Mouse (Mus musculus): ENCODE results near the gene Tsc22d4. TPM values are rescaled to one million over a fixed set of nuclear protein-coding genes. Genes with fewer than 3 reads are reported as not detected.

Tsc22d4 gene
- 440 and 451 TPM in 2 replicates for polyA plus RNA-seq (2012)

GRCm38 (mm10) chr5:137745214-137746171, at the start of gene Tsc22d4:
Gene Tsc22d4, plus strand, starts transcription at chr5:137745730.
- no peak for TF ChIP-seq GATA1 (IDR thresholded peaks at IDR 0.05; ENCODE audit: low read length)

DNA sequence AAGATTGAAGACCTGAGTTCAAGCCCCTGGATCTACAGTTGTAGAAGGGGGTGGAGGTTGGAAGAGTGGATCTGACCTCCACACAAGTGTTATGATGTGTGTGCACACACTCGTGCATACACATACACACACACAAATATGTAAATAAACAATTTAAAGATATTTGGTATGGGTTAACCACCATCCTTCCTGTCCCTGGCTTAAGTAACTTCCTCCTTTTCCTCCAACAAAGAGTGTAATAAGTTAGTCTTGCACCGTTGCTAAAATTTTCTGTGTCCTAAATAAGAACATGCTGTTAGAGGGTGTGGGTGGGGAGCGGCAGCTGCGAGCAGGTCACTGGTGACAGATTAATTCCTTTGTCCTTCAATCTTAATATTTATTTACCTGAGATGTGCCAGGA, 49.6 kb upstream of the Tsc22d4 start:
- TF ChIP-seq GATA1 (IDR thresholded peaks at IDR 0.05; ENCODE audit: low read length), result no peak

GRCm38 (mm10) chr5:137699080-137699479, 46.5 kb upstream of the Tsc22d4 start:
- TF ChIP-seq GATA1 (IDR thresholded peaks at IDR 0.05; ENCODE audit: low read length), result no peak

DNA sequence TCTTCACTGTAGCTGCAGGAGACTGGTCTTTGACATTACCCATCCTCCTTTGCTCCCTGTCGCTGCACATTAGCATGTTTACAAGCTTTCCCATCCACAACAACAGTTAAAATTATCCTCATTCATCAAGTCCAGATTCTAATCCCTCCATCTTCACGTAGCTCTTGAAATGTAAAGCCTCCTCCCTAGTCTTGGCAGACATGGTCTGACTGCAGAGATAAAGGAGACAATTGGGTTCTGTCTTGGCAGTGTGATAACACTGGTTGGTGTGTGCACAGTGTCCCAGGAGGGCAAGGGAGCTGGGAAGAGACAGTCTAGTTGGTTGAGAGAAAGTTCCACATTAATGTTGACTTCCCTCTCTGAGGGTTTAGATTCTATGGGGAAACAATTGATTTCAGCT, 45.7 kb upstream of the Tsc22d4 start:
- peak; percentile 29 for TF ChIP-seq GATA1 (IDR thresholded peaks at IDR 0.05; ENCODE audit: low read length)

DNA sequence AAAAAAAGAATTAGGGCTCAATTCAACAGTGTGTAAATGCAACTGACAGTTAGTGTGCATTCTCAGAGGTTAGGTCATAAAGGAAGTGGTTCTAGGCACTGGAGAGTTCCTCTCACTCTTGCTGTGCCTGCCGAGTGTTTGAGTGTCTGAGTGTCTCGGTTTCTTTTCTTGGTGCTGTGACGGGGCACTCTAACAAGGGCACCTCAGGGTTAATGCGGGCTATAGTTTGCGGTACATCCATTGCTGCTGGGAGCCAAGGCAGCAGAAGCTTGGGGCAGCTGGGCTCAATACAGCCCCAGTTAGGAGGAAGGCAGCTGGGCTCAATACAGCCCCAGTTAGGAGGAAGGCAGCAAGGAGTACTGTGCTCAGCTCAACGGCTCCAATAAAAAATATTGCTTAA, 40.3 kb upstream of the Tsc22d4 start:
- TF ChIP-seq GATA1 (IDR thresholded peaks at IDR 0.05; ENCODE audit: low read length), result no peak

- TF ChIP-seq GATA1 (IDR thresholded peaks at IDR 0.05; ENCODE audit: low read length), result no peak
These were observed 38.5 kb upstream of the Tsc22d4 start for GRCm38 (mm10) chr5:137706913-137707633.

DNA sequence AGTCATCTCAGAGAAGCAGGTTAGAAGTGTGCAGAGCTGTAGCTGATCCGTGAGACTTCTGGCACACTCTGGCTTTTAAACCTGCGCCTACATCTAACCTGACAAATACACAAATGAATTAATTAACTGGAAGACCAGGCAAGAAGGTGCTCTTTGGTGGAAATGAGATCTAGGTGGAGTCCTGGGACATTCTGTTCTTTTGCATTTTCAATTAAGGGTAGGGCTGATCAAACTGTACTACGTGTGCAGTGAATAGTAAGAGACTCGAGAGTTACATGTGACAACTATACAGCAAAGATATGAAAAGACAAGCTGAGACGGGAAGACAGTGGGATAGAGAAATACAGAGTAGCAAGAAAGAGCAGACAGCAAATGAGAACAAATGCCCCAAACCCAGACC, 32.1 kb upstream of the Tsc22d4 start:
- no peak for TF ChIP-seq GATA1 (IDR thresholded peaks at IDR 0.05; ENCODE audit: low read length)

- TF ChIP-seq GATA1 (IDR thresholded peaks at IDR 0.05; ENCODE audit: low read length), result no peak
These were observed 29.8 kb upstream of the Tsc22d4 start for GRCm38 (mm10) chr5:137715685-137716084.

DNA sequence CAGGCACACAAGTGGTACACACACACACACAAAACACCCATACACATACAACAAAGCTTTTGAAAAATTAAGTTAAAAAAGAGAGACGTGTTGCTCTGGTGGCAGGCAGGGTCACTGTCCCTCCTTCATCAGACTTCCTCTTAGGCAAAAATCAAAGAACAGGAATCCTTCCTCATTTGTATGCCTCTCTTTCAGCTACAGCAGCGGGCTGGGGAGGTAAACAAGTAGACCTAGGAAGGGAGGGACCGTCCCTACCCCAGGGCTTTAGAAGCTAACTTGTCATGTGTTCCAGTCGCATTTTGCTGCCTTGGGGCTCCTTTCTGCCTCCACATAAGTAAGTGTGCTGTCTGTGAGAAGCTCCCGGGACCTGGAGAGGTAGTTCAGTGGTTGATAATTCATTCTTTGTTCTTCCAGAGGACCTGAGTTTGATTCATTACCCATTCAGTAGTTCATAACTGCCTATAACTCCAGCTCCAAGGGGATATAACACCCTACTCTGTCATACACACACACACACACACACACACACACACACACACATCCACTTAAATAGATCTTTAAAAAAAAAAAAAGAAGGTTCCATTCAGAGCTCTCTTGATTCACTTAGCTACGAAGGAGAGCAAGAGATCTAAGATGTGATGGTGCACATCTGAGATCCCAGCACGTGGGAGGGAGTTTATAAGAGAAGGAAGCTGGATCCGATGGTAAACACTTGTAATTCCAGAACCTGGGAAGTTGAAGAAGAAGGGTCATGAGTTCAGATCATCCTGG, 27.3 kb upstream of the Tsc22d4 start:
- no peak for TF ChIP-seq GATA1 (IDR thresholded peaks at IDR 0.05; ENCODE audit: low read length)

- TF ChIP-seq GATA1 (IDR thresholded peaks at IDR 0.05; ENCODE audit: low read length), result no peak
These were observed 26.4 kb upstream of the Tsc22d4 start for GRCm38 (mm10) chr5:137719088-137719487.

DNA sequence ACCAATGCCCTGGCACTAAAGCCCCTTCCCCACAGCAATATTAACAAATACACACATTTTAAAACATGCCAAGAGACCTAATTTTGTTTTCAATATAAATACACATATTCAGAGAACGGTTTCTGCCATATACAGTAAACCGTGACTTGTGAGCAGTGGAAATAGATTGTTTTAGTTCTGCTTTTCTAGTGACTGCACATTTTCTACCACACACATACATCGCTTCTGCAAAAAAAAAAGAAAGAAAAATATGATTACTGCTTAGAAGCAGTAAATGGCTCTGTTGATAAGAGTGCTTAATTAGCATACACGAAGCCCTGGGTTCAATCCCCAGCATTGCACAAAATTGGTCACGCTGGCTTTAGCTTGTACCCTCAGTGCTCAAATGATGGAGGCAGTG, 21.7 kb upstream of the Tsc22d4 start:
- TF ChIP-seq GATA1 (IDR thresholded peaks at IDR 0.05; ENCODE audit: low read length), result no peak

GRCm38 (mm10) chr5:137726767-137727166, 18.8 kb upstream of the Tsc22d4 start:
- no peak for TF ChIP-seq GATA1 (IDR thresholded peaks at IDR 0.05; ENCODE audit: low read length)

GRCm38 (mm10) chr5:137733638-137734288, 11.8 kb upstream of the Tsc22d4 start:
- TF ChIP-seq GATA1 (IDR thresholded peaks at IDR 0.05; ENCODE audit: low read length), result no peak

- TF ChIP-seq GATA1 (IDR thresholded peaks at IDR 0.05; ENCODE audit: low read length), result no peak
These were observed 11.1 kb upstream of the Tsc22d4 start for GRCm38 (mm10) chr5:137734289-137735061.

Measured in G1E-ER4 (cell line).